Comparison of ENCODE assay signal across 8 mouse cellular contexts in the genomic region with DNA sequence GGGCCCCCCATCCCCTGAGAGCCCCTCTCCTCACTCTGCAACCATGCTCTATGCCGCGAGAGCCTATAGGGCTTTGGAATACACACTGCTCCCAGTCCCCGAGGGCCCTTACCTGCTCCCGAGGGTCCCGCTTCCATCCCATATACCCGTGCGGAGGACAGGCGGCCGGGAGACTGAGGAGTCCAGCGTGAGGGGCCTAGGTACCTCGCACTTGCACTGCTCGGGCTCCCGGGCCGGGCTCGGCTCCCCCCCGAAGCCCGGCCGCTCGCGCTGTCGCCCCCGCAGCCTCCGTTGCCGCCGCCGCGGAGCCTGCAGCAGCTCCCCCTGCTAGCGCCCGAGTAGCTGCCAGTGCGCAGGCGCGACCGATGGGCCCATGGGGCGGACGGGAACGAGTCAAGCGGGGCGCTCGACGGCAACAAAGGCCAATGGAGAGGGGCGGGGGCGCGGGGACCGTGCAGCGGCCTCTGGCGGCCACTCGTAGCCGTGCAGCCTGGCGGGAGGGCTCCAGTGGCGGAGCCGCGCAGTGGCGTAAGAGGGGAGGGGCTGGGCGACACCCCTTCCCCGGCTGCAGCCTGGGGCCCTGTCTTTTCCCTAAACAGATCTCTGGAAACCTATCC. TPM values are rescaled to one million over a fixed set of nuclear protein-coding genes. Genes with fewer than 3 reads are reported as not detected.
DNase-seq lines count a peak whose midpoint lies in the region; ATAC-seq and TF ChIP-seq lines count a peak whose summit lies in the region.

A gene (minus strand): TSS at position 299 of the 617 bp plus-strand sequence.

- H3K4me3 ChIP-seq in embryonic facial prominence, embryonic 14.5 days (ENCODE audit: low read depth, low read length): peak within 1 kb of the TSS; percentile 90
- peak within 1 kb of the TSS; percentile 89 for H3K4me3 ChIP-seq in limb, embryonic 14.5 days (replicated peaks; ENCODE audit: low read length)
- peak within 1 kb of the TSS; percentile 72 for H3K4me3 ChIP-seq in midbrain, postnatal 0 days (ENCODE audit: low read depth, low read length)

- peaks cover 23% of the 10 kb centered on the region for H3K4me1 ChIP-seq in embryonic facial prominence, embryonic 14.5 days (ENCODE audit: control insufficient read depth, insufficient read depth, low read length)
- H3K4me1 ChIP-seq in limb, embryonic 14.5 days (ENCODE audit: control insufficient read depth, insufficient read depth, low read length): peaks cover 20% of the 10 kb centered on the region
- H3K4me1 ChIP-seq in midbrain, postnatal 0 days (ENCODE audit: insufficient read depth, low read length): peaks cover 12% of the 10 kb centered on the region

- H3K36me3 ChIP-seq in embryonic facial prominence, embryonic 14.5 days (ENCODE audit: control insufficient read depth, insufficient read depth, low read length): no peaks in the 10 kb centered on the region
- no peaks in the 10 kb centered on the region for H3K36me3 ChIP-seq in limb, embryonic 14.5 days (ENCODE audit: control insufficient read depth, insufficient read depth, low read length)
- no peaks in the 10 kb centered on the region for H3K36me3 ChIP-seq in midbrain, postnatal 0 days (ENCODE audit: insufficient read depth, low read length)

- H3K27ac ChIP-seq in embryonic facial prominence, embryonic 14.5 days (replicated peaks; ENCODE audit: low read depth, low read length): peak within 1 kb of the TSS; percentile 87
- H3K27ac ChIP-seq in limb, embryonic 14.5 days (replicated peaks; ENCODE audit: low read depth, low read length): peak within 1 kb of the TSS; percentile 78
- peak within 1 kb of the TSS; percentile 94 for H3K27ac ChIP-seq in midbrain, postnatal 0 days (ENCODE audit: low read depth, low read length)

- no peak for TF ChIP-seq POLR2A in limb, embryonic 14.5 days (IDR thresholded peaks at IDR 0.05; ENCODE audit: borderline replicate concordance, extremely low read depth, insufficient read depth, insufficient read length)

- no peaks in the 10 kb centered on the region for H3K9me3 ChIP-seq in embryonic facial prominence, embryonic 14.5 days (ENCODE audit: control insufficient read depth, low read length)
- no peaks in the 10 kb centered on the region for H3K9me3 ChIP-seq in limb, embryonic 14.5 days (ENCODE audit: control insufficient read depth, low read length)
- no peaks in the 10 kb centered on the region for H3K9me3 ChIP-seq in midbrain, postnatal 0 days (ENCODE audit: low read length)

- peak; percentile 96 for TF ChIP-seq CTCF in midbrain, postnatal 0 days (IDR thresholded peaks at IDR 0.05)

- no peaks in the 10 kb centered on the region for H3K27me3 ChIP-seq in embryonic facial prominence, embryonic 14.5 days (replicated peaks; ENCODE audit: control insufficient read depth, insufficient read depth, low read length)
- H3K27me3 ChIP-seq in limb, embryonic 14.5 days (ENCODE audit: control insufficient read depth, insufficient read depth, low read length): no peaks in the 10 kb centered on the region
- no peaks in the 10 kb centered on the region for H3K27me3 ChIP-seq in midbrain, postnatal 0 days (ENCODE audit: insufficient read depth, low read length)

- DNase-seq in 3T3-L1 (ENCODE audit: low read depth, low spot score): peak; percentile 88
- DNase-seq in adrenal gland, postnatal 4 days (ENCODE audit: low spot score in 2 of 2): peak; percentile 91 to 96
- peak; percentile 96 for DNase-seq in embryonic facial prominence, embryonic 14.5 days (ENCODE audit: low spot score)
- DNase-seq in heart, adult 8-10 months (ENCODE audit: low spot score): peak; percentile 93
- peak; percentile 95 for DNase-seq in kidney, adult 9 months
- peak; percentile 93 for DNase-seq in limb, embryonic 14.5 days (ENCODE audit: low spot score)
- peak; percentile 97 for DNase-seq in midbrain, postnatal 0 days (ENCODE audit: low spot score)
- peak; percentile 87 to 93 for DNase-seq in spleen, postnatal 14 days (ENCODE audit: low spot score in 2 of 2)

- peak within 1 kb of the TSS; percentile 88 for H3K9ac ChIP-seq in embryonic facial prominence, embryonic 14.5 days (ENCODE audit: low read depth, low read length)
- H3K9ac ChIP-seq in limb, embryonic 14.5 days (ENCODE audit: low read depth, low read length, severe bottlenecking): peak within 1 kb of the TSS; percentile 80
- H3K9ac ChIP-seq in midbrain, postnatal 0 days (replicated peaks; ENCODE audit: low read length, poor library complexity, severe bottlenecking): peak within 1 kb of the TSS; percentile 93

- 0% methylated on average over 28 of the region's 55 CpGs for WGBS in embryonic facial prominence, embryonic 14.5 days
- under 1% methylated on average over 45 of the region's 55 CpGs for WGBS in limb, embryonic 14.5 days
- WGBS in midbrain, postnatal 0 days: under 1% methylated on average over 48 of the region's 55 CpGs

- peak within 1 kb of the TSS; percentile 72 for H3K4me2 ChIP-seq in embryonic facial prominence, embryonic 14.5 days (ENCODE audit: low read depth, low read length)
- peak within 1 kb of the TSS; percentile 81 for H3K4me2 ChIP-seq in limb, embryonic 14.5 days (replicated peaks; ENCODE audit: low read depth, low read length, severe bottlenecking)
- peak within 1 kb of the TSS; percentile 64 for H3K4me2 ChIP-seq in midbrain, postnatal 0 days (ENCODE audit: low read depth, low read length, poor library complexity, severe bottlenecking)

- peak; percentile 85 for ATAC-seq in embryonic facial prominence, embryonic 14.5 days (ENCODE audit: low read depth)
- peak; percentile 87 for ATAC-seq in limb, embryonic 14.5 days (ENCODE audit: low FRiP score, low read depth)
- ATAC-seq in midbrain, postnatal 0 days (ENCODE audit: low FRiP score): peak; percentile 92

RNA-seq across cellular contexts. Expression of the gene that starts here (rescaled TPM):
- 10 to 100 TPM; 44.7 to 48.4 TPM for total RNA-seq in adrenal gland, postnatal 4 days (2021)
- 6.9 and 7.0 TPM in 2 replicates for polyA plus RNA-seq in embryonic facial prominence, embryonic 14.5 days (2014; fragmentation: Nextera tagmentation; extraction: Ambion mirVana)
- 10 to 100 TPM; 10.7 to 11.6 (median 11.3) TPM for total RNA-seq in heart, adult 8-10 months (2022)
- polyA plus RNA-seq in limb, embryonic 14.5 days (2012; rRNA removed): 22.6 and 25.9 TPM in 2 replicates
- 7.2 and 9.2 TPM in 2 replicates for polyA plus RNA-seq in limb, embryonic 14.5 days (2014; fragmentation: Nextera tagmentation; extraction: Ambion mirVana)
- 36.3 and 49.8 TPM in 2 replicates for total RNA-seq in midbrain, postnatal 0 days (2014; rRNA removed)
- 5.0 and 6.4 TPM in 2 replicates for polyA plus RNA-seq in midbrain, postnatal 0 days (2015; fragmentation: Nextera tagmentation; extraction: Ambion mirVana)

Comparison
In these comparisons a context has a peak if more than half of its experiments do, and no peak if none do; other contexts are left out.
1. Peak in every context shown above with its lines: DNase-seq, ATAC-seq, H3K4me3 ChIP-seq and H3K27ac ChIP-seq.